Mouse (Mus musculus): ENCODE measurements around the gene A930002H24Rik. TPM values are rescaled to one million over a fixed set of nuclear protein-coding genes. Genes with fewer than 3 reads are reported as not detected.

A930002H24Rik gene
- total RNA-seq, 2 experiments from 2014 or later: not detected

DNA sequence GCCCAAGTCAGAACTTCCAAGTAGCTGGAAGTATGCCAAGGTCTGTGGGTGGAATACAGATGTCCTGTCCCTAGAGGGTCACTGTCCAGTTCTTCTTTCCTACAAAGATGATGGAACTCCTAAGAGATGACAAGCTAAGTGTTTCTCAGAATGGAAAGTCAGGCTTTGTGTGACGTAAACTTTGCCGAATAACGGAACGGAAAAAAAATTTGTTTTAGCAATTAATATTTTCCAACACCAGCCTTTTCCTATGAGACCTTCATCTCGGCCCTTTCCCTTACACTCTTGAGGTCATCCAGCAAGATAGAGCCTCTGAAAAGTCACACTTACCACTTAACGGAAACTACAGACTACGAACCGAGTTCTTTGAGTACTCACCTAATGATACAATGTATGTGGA, 25.4 kb downstream of the A930002H24Rik start:
- ATAC-seq (replicated peaks; ENCODE audit: low FRiP score, poor library complexity, severe bottlenecking): no peak

DNA sequence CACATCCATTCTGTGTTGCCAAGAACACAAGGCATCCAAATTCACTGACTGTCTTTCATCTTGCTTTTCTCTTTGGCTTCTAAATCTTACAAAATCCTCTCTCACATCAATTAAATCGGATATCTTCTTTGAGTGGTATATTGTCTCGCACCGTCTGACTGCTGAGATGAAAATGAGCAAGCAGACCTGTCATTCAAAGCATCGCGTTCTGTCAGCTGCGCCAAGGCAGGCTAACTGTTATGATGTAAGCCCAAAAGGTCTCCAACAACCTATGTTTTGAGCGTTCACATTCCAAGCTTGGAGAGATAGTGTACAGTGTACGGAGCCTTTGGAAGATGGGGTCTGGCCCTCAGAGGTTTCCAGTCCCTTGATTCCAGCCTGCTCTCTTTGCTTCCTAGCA, 26.9 kb downstream of the A930002H24Rik start:
- no peak for ATAC-seq (replicated peaks; ENCODE audit: low FRiP score, poor library complexity, severe bottlenecking)

DNA sequence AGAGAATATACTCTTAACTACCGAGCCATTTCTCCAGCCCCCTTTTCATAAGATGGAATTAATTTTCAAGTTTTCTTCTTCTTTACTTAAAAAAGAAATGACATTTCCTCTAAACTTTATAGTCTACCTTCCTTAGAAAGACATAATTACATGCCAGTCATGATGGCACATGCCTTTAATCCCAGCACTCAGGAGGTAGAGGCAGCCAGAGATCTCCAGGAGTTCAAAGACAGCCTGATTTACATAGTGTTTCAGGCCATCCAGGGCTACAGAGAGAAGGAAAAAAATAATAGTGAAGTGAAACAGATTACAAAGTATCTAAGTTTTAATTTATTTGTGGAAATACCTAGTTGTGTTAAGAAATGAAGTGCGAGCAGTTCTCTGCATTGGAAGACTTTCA, 27.4 kb downstream of the A930002H24Rik start:
- ATAC-seq (replicated peaks; ENCODE audit: low FRiP score, poor library complexity, severe bottlenecking): no peak

DNA sequence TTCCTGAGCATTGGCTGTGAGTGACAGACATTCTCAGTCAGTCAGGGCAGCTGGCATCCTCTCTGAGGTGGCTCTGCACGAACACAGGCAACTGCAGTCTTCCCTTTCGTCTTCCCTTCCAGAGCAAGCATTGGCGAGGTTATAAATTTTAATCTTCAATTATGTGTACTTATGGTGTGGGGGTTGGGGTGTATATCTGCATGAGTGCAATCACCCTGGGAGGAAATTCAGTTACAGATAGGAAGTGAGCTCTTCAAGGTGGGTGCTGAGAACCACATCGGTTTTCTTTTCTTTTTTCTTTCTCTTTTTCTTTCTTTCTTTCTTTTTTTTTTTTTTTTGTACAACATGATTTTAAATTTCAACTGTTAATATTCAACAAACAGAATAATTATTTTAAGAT, 32.0 kb downstream of the A930002H24Rik start:
- ATAC-seq (replicated peaks; ENCODE audit: low FRiP score, poor library complexity, severe bottlenecking): no peak

DNA sequence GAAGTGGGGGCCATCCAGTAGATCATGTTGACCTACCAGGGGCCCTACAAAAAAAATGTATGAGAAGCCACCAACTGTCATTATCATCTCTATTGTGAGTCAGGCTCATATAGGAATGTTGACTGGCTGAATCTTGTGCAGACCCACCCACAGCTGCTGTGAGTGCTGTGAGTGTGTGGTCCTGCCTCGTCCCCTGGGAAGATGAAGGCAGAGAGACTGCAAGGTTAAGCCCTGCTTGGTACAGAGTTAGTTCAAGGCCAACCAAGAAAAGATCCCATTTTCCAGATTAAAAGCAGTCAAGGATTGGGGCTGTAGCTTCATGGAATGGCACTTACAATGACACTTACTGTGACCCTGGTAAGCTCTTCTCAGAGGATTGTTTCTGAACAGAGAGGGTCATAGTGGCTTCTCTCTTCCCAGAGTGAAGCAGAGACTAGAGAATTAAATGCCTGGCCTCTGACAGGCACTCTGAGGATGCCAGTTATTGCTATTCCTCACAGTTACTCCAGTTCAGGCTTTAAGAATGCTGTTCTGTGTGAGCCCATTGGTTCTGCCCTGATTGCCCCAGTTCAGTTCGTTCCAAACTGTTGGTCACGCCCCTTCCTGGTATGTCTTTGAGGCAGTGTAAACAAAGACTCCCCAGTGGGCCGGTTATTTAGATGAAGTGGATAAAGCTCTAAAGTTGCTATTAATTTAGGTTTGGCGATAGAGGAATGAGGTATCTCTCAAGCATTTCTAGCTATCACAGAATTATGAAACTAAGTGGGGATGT, 34.8 kb downstream of the A930002H24Rik start:
- no peak for ATAC-seq (replicated peaks; ENCODE audit: low FRiP score, poor library complexity, severe bottlenecking)

DNA sequence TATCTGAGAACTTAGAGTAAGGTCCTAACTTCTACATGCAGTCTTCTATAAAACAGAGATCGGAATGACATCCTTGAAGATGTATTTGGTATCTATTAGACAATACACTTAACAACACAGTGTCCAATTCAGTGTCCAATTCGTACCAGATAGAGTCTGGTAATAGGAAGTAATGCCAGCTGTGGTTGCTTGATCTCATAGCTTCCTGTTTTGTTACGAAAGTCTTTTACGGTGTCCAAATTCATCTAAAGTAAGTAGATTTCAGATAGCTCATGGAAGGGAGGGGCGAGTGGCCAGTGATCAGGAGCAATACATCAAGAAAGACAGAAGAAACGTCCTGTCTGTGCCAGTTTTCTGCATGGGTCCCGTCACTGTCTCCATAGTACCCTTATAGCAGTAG, 36.8 kb downstream of the A930002H24Rik start:
- no peak for ATAC-seq (replicated peaks; ENCODE audit: low FRiP score, poor library complexity, severe bottlenecking)

DNA sequence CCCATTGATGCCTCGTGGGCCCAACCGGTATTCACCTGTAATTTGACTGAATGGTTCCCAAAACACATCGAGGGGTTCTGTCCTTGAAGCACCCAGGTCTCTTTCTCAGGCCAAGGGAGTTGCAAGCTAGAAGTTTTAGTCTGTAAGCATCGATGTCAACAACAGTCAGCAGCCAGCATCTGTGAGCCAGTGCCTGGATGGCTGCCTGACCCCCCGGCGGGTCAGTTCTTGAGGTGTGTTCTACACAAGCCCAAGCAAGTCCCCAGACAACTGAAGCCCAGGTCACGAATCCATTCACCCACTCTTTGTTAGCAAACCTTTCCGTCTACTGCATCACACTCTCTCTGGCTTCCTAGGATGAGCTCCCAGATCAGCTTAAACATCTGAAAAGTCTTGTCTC, 37.4 kb downstream of the A930002H24Rik start:
- no peak for ATAC-seq (replicated peaks; ENCODE audit: low FRiP score, poor library complexity, severe bottlenecking)

DNA sequence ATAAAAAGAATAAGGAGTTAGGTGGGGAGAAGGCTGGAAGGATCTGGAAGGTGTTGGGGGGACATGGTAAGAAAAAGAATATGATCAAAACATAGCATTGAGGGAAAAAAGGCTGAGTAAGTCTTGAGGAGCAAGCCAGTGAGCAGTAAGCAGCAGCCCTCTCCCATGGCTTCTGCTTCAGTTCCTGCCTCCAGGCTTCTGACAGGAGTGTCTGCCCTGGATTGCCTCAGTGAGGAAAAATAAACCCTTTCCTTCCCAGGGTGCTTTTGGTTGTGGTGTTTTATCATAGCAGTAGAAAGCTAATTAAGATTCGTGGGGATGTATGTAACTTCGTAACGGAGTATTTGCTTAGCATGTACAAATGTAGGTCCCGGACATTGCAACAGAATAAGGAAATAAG, 39.5 kb downstream of the A930002H24Rik start:
- ATAC-seq (replicated peaks; ENCODE audit: low FRiP score, poor library complexity, severe bottlenecking): no peak

DNA sequence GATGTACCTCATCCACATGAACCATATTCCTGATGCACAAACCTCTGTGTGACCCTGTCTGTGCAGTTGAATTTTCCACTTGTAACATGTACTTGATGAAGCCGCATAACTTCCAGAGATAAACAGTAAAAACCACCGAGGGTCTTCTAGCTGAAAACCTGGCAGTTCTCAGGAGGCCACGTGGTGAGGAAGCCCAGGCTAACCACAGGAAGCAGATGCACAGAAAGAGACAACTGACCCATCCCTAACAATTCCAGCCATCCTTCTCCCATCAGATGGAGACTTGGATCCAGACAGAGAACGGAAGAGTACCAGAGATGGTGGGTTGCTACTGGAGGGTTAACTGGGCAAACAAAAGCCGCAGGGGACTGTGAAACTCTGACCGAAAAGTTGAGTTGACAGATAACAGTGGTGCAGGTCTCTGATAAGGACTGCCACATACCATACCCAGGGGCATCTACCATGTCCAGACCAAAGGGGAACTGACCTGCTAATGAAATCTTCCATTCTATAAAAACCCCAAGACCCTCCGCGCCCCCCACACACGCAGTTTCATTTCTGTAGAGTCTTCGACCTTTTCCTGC, 45.1 kb downstream of the A930002H24Rik start:
- ATAC-seq (replicated peaks; ENCODE audit: low FRiP score, poor library complexity, severe bottlenecking): no peak

DNA sequence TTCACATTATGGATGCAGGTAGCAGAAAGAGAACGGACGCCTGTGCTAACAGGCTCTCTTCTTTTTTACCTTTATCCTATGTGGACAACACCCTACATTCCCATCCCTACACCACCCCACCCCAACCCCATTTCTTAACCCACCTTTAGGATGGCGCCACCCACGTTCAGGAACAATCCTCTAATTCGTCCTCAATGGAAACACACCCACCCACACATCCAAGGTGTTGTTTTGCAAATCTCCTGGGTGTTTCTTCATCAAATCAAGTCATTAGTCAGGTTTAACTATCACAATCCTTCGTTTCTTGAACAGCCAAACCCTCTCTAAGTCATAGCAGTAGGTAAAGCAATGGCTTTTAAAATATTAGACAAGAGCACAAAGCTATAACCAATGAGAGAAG, 50.0 kb downstream of the A930002H24Rik start:
- ATAC-seq (replicated peaks; ENCODE audit: low FRiP score, poor library complexity, severe bottlenecking): no peak

Other genes starting within 250 kb of the A930002H24Rik start
- 3.3 and 6.5 TPM in 2 replicates for gene Fer, start 729 bp downstream of the A930002H24Rik start, total RNA-seq (2015; ENCODE audit: low replicate concordance)
- 4.3 and 6.7 TPM in 2 replicates for gene Fer, start 729 bp downstream of the A930002H24Rik start, total RNA-seq (2017; ENCODE audit: low replicate concordance)

All from erythroblast, adult 5-6 weeks (primary cell).